In the genomic region with DNA sequence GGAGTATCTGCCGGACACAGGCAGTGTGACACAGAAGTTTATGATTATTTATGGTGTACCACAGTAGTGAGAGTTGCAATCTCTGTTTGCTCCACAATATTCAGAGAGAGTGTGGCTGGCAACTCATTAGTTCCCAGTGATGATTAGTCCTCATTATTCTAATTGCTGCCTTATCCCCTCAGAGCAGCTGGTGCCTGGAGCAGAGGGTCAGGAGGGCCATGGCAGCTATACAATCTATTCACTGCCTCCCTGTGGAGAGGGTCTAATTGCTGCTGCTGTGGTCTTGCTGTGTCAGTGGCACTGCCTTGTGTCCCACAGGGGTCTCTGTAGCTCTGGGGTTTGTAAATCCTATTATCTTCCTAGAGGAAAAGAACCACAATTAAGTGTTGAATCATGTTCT, we compare ENCODE assay signal across 9 mouse cellular contexts.
A peak's percentile ranks its signal among the peaks of the same experiment; 100 is the strongest.
DNase-seq lines count a peak whose midpoint lies in the region; ATAC-seq lines count a peak whose summit lies in the region.
"Had no signal": no experiment of that assay in that cellular context is flagged by ENCODE, and none has a peak within 500 bp of the region (broad histone marks: within the 10 kb centered on the region; RNA-seq: fewer than 3 reads in every experiment).

No protein-coding gene starts in this region.

- H3K4me2 ChIP-seq in hindbrain, embryonic 15.5 days = no peak overlapping the region
- no peak overlapping the region for H3K4me2 ChIP-seq in neural tube, embryonic 15.5 days

- peak; percentile 80 for ATAC-seq in hindbrain, embryonic 15.5 days (ENCODE audit: low FRiP score, low read depth)
- peak; percentile 69 for ATAC-seq in neural tube, embryonic 15.5 days (ENCODE audit: low FRiP score)

- no peaks in the 10 kb centered on the region for H3K36me3 ChIP-seq in forebrain, embryonic 10.5 days (replicated peaks)
- no peaks in the 10 kb centered on the region for H3K36me3 ChIP-seq in hindbrain, embryonic 15.5 days
- H3K36me3 ChIP-seq in neural tube, embryonic 15.5 days = no peaks in the 10 kb centered on the region

- H3K27me3 ChIP-seq in forebrain, embryonic 10.5 days (ENCODE audit: poor library complexity, severe bottlenecking) = peaks cover 8% of the 10 kb centered on the region; the same call in 1 of the 2 replicates
- H3K27me3 ChIP-seq in hindbrain, embryonic 15.5 days = no peaks in the 10 kb centered on the region
- no peaks in the 10 kb centered on the region for H3K27me3 ChIP-seq in neural tube, embryonic 15.5 days (replicated peaks)
- H3K27me3 ChIP-seq: megakaryocyte, embryonic 14.5 days had no signal

- no peak overlapping the region for H3K27ac ChIP-seq in forebrain, embryonic 10.5 days
- H3K27ac ChIP-seq in hindbrain, embryonic 15.5 days (replicated peaks) = no peak overlapping the region
- H3K27ac ChIP-seq in neural tube, embryonic 15.5 days (replicated peaks) = no peak overlapping the region

- no peaks in the 10 kb centered on the region for H3K9me3 ChIP-seq in forebrain, embryonic 10.5 days
- no peaks in the 10 kb centered on the region for H3K9me3 ChIP-seq in hindbrain, embryonic 15.5 days
- no peaks in the 10 kb centered on the region for H3K9me3 ChIP-seq in neural tube, embryonic 15.5 days (replicated peaks)
- H3K9me3 ChIP-seq: megakaryocyte, embryonic 14.5 days had no signal

- peak; percentile 2 for DNase-seq in embryo, embryonic 9.5 days (ENCODE audit: extremely low spot score)
- peak; percentile 39 for DNase-seq in forebrain, embryonic 10.5 days (ENCODE audit: extremely low spot score, low spot score)
- no peak for DNase-seq in right cerebral cortex, postnatal 10 days (ENCODE audit: low spot score in 2 of 2)
- no peak for DNase-seq in spleen, postnatal 4 days (ENCODE audit: low spot score in 2 of 2)
- DNase-seq in thymus, postnatal 0 days (ENCODE audit: low spot score) = no peak
- DNase-seq: cerebellum, adult 9-11 months had no signal

- H3K9ac ChIP-seq in hindbrain, embryonic 15.5 days = no peak overlapping the region
- no peak overlapping the region for H3K9ac ChIP-seq in neural tube, embryonic 15.5 days (replicated peaks)

- 32% methylated on average over 1 of the region's 1 CpGs for WGBS in forebrain, embryonic 10.5 days
- WGBS in hindbrain, embryonic 15.5 days = 36% methylated on average over 1 of the region's 1 CpGs
- 8% methylated on average over 1 of the region's 1 CpGs for WGBS in neural tube, embryonic 15.5 days

- H3K4me1 ChIP-seq in forebrain, embryonic 10.5 days = peaks cover 12% of the 10 kb centered on the region
- no peaks in the 10 kb centered on the region for H3K4me1 ChIP-seq in hindbrain, embryonic 15.5 days (replicated peaks)
- H3K4me1 ChIP-seq in neural tube, embryonic 15.5 days = no peaks in the 10 kb centered on the region
- H3K4me1 ChIP-seq: megakaryocyte, embryonic 14.5 days had no signal

- H3K4me3 ChIP-seq in forebrain, embryonic 10.5 days = no peak overlapping the region
- H3K4me3 ChIP-seq in hindbrain, embryonic 15.5 days = no peak overlapping the region
- no peak overlapping the region for H3K4me3 ChIP-seq in neural tube, embryonic 15.5 days (replicated peaks)
- H3K4me3 ChIP-seq: megakaryocyte, embryonic 14.5 days had no signal

Comparison
In these comparisons a context has a peak if more than half of its experiments do, and no peak if none do; other contexts are left out.
1. DNase-seq: peak in embryo, embryonic 9.5 days (single experiment) and forebrain, embryonic 10.5 days (single experiment); none in right cerebral cortex, postnatal 10 days (0 of 2), spleen, postnatal 4 days (0 of 2) and thymus, postnatal 0 days (single experiment).